Mouse (Mus musculus): Measurements from ENCODE around the gene Limd2.

Gene Limd2

GRCm38 (mm10) chr11:106125827-106126226 lies 34.8 kb downstream of the Limd2 start:
- no peak for DNase-seq (ENCODE audit: low spot score in 2 of 2)

- DNase-seq (ENCODE audit: low spot score in 2 of 2) = no peak
Measured at GRCm38 (mm10) chr11:106124784-106125183, 35.9 kb downstream of the Limd2 start.

GRCm38 (mm10) chr11:106122736-106123135 lies 37.9 kb downstream of the Limd2 start:
- no peak for DNase-seq (ENCODE audit: low spot score in 2 of 2)

GRCm38 (mm10) chr11:106122221-106122620 lies 38.4 kb downstream of the Limd2 start:
- no peak for DNase-seq (ENCODE audit: low spot score in 2 of 2)

- no peak for DNase-seq (ENCODE audit: low spot score in 2 of 2)
Measured at GRCm38 (mm10) chr11:106111688-106112087, 49.0 kb downstream of the Limd2 start.

Data from urinary bladder, postnatal 4 days (tissue).